Mouse (Mus musculus) E14TG2a.4 (cell line): Measurements from ENCODE around the gene Nos1ap.

ENCODE experiments used
- CTCF ChIP-seq: conservative IDR thresholded peaks from 2 replicates; pipeline ENCODE4 v1.5.1; 2014; ENCODE audit warnings: low read length
- NANOG ChIP-seq: IDR thresholded peaks from 2 replicates; pipeline ENCODE4 v1.6.1; 2014; ENCODE audit warnings: borderline replicate concordance, low read length, mixed read lengths
- POU5F1 ChIP-seq: IDR thresholded peaks from 2 replicates; pipeline ENCODE4 v1.6.1; 2014; ENCODE audit warnings: low read length, borderline replicate concordance

- no peak for TF ChIP-seq CTCF
- TF ChIP-seq NANOG = no peak
- no peak for TF ChIP-seq POU5F1
Measured at GRCm38 (mm10) chr1:170549059-170549458, 40.6 kb downstream of the Nos1ap start.
